Mouse (Mus musculus) heart, embryonic 14.5 days (tissue): ENCODE measurements around the gene 4930470P17Rik. TPM values are rescaled to one million over a fixed set of nuclear protein-coding genes. Genes with fewer than 3 reads are reported as not detected.
"Not testable (repeated sequence)": the region's sequence is repeated elsewhere in the genome, so short reads cannot be mapped to it uniquely, and the experiment has no call there.

Source experiments
- ATAC-seq: fragments of 200-750 bp; cut with Nextera tagmentation; 2 replicates; pipeline ENCODE4 v1.8.0; 2017; ENCODE audit warnings: low read depth, moderate TSS enrichment; ENCODE audit not compliant: insufficient number of reproducible peaks, insufficient read depth, low FRiP score
- H3K27ac ChIP-seq, 2 experiments: fragments of 200-500 bp in 1 of 2; fragments of 300-500 bp in 1 of 2; sonication (generic) in 1 of 2; replicated peaks in 1 of 2; 2 replicates each; pipeline ENCODE4 v1.5.1; 2012 to 2014; ENCODE audit warnings: low read depth in 2 of 2, low read length in 2 of 2, control low read depth in 1 of 2, mild to moderate bottlenecking in 1 of 2, mixed read lengths in 1 of 2; ENCODE audit not compliant: control insufficient read depth in 1 of 2, insufficient read depth in 1 of 2
- H3K27me3 ChIP-seq: fragments of 300-500 bp; sonication (generic); 2 replicates; pipeline ENCODE4 v1.6.1; 2014; ENCODE audit warnings: mild to moderate bottlenecking, low read length, control low read depth; ENCODE audit not compliant: control insufficient read depth, insufficient read depth
- H3K36me3 ChIP-seq: fragments of 300-500 bp; sonication (generic); 2 replicates; pipeline ENCODE4 v1.6.1; 2014; ENCODE audit warnings: mild to moderate bottlenecking, control low read depth, low read length, mixed read lengths; ENCODE audit not compliant: control insufficient read depth, insufficient read depth
- H3K4me1 ChIP-seq, 2 experiments: fragments of 200-500 bp in 1 of 2; fragments of 300-500 bp in 1 of 2; sonication (generic) in 1 of 2; 2 replicates each; pipeline ENCODE4 v1.6.1; 2012 to 2014; ENCODE audit warnings: low read length in 2 of 2, control low read depth in 1 of 2, mixed read lengths in 1 of 2; ENCODE audit not compliant: control insufficient read depth in 2 of 2, insufficient read depth in 2 of 2
- H3K4me2 ChIP-seq: fragments of 300-500 bp; sonication (generic); 2 replicates; pipeline ENCODE4 v1.6.1; 2014; ENCODE audit warnings: mild to moderate bottlenecking, low read length
- H3K4me3 ChIP-seq, 2 experiments: fragments of 200-500 bp in 1 of 2; fragments of 300-500 bp in 1 of 2; sonication (generic) in 1 of 2; 2 replicates each; pipeline ENCODE4 v1.5.1; 2012 to 2014; ENCODE audit warnings: low read length in 2 of 2, mild to moderate bottlenecking in 2 of 2, control low read depth in 1 of 2, low read depth in 1 of 2, moderate library complexity in 1 of 2; ENCODE audit not compliant: control insufficient read depth in 1 of 2, insufficient read depth in 1 of 2
- H3K9ac ChIP-seq: fragments of 300-500 bp; sonication (generic); 2 replicates; pipeline ENCODE4 v1.6.1; 2014; ENCODE audit warnings: mild to moderate bottlenecking, low read length
- H3K9me3 ChIP-seq: fragments of 300-500 bp; sonication (generic); 2 replicates; pipeline ENCODE4 v1.6.1; 2016; ENCODE audit warnings: low read length, control low read depth; ENCODE audit not compliant: control insufficient read depth
- WGBS: fragments of 180-500 bp; shearing (Covaris S2); extraction: QIAGEN DNeasy Blood & Tissue Kit; methylation state at CpG from one replicate; pipeline ENCODE4 v1.1.7; 2014; 5-methylcytosine and 5-hydroxymethylcytosine counted together
- polyA plus RNA-seq: library from polyadenylated mRNA; unstranded; fragments of >200 nt; fragmentation: Nextera tagmentation; extraction: Ambion mirVana; gene quantifications from 2 replicates; pipeline ENCODE4 v1.2.1, GENCODE M21; 2014

4930470P17Rik gene
- polyA plus RNA-seq, 1 experiment from 2014 or later = not detected

DNA sequence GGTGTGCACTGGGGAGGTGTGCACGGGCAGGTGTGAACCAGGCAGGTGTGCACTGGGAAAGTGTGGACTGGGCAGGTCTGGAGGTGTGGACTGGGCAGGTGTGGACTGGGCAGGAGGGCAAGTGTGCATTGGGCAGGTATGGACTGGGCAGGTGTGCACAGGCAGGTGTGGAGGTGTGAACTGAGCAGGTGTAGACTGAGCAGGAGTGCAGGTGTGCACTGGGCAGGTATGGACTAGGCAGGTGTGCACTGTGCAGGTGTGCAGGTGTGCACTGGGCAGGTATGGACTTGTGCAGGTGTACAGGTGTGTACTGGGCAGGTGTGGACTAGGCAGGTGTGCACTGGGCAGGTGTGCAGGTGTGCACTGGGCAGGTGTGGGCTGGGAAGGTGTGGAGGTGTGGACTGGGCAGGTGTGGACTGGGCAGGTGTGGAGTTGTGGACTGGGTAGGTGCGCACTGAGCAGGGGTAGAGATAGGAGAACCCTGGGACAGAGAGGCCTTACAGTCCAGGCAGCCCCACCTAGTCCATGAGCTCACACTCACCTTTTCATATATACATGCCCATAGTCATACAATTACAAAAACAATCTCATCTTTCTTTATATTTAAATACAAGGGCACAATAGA lies 31.3 kb upstream of the 4930470P17Rik start:
- Histone ChIP-seq H3K4me2 (no peak overlapping the region), H3K4me3 (no peak overlapping the region), H3K9me3 (peaks cover 8% of the 10 kb centered on the region), H3K4me1 (peaks cover 0 to 3% of the 10 kb centered on the region in 2 experiments; a peak in 1 of 4 replicates), H3K27ac (no peak overlapping the region), H3K27me3 (no peaks in the 10 kb centered on the region), H3K36me3 (no peaks in the 10 kb centered on the region), H3K9ac (no peak overlapping the region)
- no peak for ATAC-seq
- 92% methylated on average over 2 of the region's 2 CpGs for WGBS

DNA sequence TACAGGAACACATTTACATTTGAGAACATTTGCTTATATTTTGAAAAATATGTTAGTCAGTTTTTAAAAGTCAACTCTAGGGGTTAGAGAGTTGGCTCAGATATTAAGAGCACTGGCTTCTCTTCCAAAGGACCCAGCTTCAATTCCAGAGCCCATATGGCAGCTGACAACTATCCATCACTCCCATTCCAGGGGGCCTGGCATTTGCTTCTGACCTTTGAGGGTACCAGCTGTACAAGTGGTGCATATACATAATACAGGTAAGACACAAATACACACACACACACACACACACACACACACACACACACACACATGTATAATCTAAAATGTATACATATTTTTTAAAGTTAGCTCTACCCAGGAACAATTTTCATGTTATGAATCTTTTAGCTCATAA lies 30.6 kb upstream of the 4930470P17Rik start:
- peaks cover 8% of the 10 kb centered on the region for H3K9me3 ChIP-seq

DNA sequence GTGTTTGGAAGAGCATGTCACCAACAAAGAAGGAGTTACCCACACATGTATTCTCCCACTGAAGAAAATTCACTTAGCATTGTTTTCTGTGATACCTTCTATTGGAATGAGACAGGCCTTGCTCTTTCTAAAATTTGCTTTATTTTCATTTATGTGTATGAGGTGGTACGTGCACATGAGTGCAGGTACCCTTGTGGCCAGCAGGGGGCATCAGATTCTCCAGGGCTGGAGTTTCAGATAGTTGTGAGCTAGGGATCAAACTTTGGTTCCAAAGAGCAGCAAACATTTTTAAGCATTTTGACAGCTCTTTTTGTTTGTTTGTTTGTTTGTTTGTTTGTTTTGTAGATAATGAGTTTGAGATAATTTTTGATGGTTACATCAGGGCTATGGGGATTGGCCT lies 29.6 kb upstream of the 4930470P17Rik start:
- no peak for ATAC-seq
- Histone ChIP-seq H3K4me1 (peaks cover 0 to 3% of the 10 kb centered on the region in 2 experiments; a peak in 1 of 4 replicates), H3K27ac (no peak overlapping the region), H3K4me3 (no peak overlapping the region), H3K36me3 (no peaks in the 10 kb centered on the region), H3K9ac (no peak overlapping the region), H3K4me2 (no peak overlapping the region), H3K9me3 (peaks cover 8% of the 10 kb centered on the region), H3K27me3 (no peaks in the 10 kb centered on the region)
- 93% methylated on average over 1 of the region's 1 CpGs for WGBS

More for the DNA sequence above, 30.6 kb upstream of the 4930470P17Rik start:
- ATAC-seq = no peak
- no peak overlapping the region for H3K27ac ChIP-seq
- H3K9ac ChIP-seq = no peak overlapping the region
- H3K4me1 ChIP-seq = peaks cover 0 to 3% of the 10 kb centered on the region in 2 experiments; a peak in 1 of 4 replicates
- no peak overlapping the region for H3K4me2 ChIP-seq
- H3K27me3 ChIP-seq = no peaks in the 10 kb centered on the region
- H3K4me3 ChIP-seq = no peak overlapping the region
- H3K36me3 ChIP-seq = no peaks in the 10 kb centered on the region

DNA sequence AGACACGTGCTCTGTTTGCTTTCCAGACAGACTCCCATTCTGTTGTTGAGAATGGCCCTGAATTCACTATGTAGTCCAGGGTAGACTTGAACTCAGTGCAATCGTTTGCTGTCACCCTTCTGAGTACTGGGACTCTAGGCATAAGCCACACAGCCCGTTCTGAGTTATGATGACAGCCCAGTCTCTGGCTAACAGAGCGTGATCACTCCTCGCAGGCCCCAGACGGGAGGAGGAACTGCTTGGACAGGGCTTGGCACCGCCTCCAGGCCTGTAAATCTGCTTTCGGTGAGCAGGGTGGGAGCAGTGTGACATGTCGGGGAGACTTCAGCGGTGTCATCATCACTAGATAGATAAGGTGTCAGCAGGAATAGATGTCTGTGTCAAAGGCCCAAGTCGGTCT lies 28.7 kb upstream of the 4930470P17Rik start:
- no peak for ATAC-seq
- H3K9ac ChIP-seq = no peak overlapping the region
- H3K27me3 ChIP-seq = no peaks in the 10 kb centered on the region
- H3K9me3 ChIP-seq = peaks cover 8% of the 10 kb centered on the region
- H3K4me3 ChIP-seq = no peak overlapping the region
- H3K27ac ChIP-seq = no peak overlapping the region
- H3K4me1 ChIP-seq = peaks cover 0 to 3% of the 10 kb centered on the region in 2 experiments; a peak in 1 of 4 replicates
- WGBS = 49% methylated on average over 11 of the region's 11 CpGs
- no peaks in the 10 kb centered on the region for H3K36me3 ChIP-seq
- no peak overlapping the region for H3K4me2 ChIP-seq

DNA sequence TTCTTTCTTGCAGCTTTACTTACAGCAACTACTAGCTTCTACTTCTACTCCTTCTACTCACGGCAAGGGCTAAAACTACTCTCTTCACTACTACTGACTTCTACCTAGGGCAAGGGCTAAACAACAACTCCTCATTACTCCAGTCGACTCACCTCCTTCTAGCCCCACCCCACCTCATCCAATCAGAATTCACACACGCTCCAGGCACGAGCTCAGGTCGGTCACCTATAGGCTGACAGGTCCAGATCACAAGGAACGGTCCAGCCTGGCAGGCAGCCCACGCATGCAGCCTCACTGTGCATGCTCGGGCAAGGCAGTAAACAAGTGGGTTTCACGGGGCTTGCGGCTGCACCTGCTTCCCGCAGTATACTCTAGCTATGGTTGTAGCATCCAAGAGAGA lies 26.2 kb upstream of the 4930470P17Rik start:
- not testable (repeated sequence) for ATAC-seq, H3K4me1 ChIP-seq, H3K9ac ChIP-seq, H3K4me2 ChIP-seq, H3K27ac ChIP-seq, H3K9me3 ChIP-seq, H3K27me3 ChIP-seq, H3K36me3 ChIP-seq, H3K4me3 ChIP-seq
- 76% methylated on average over 11 of the region's 11 CpGs for WGBS

DNA sequence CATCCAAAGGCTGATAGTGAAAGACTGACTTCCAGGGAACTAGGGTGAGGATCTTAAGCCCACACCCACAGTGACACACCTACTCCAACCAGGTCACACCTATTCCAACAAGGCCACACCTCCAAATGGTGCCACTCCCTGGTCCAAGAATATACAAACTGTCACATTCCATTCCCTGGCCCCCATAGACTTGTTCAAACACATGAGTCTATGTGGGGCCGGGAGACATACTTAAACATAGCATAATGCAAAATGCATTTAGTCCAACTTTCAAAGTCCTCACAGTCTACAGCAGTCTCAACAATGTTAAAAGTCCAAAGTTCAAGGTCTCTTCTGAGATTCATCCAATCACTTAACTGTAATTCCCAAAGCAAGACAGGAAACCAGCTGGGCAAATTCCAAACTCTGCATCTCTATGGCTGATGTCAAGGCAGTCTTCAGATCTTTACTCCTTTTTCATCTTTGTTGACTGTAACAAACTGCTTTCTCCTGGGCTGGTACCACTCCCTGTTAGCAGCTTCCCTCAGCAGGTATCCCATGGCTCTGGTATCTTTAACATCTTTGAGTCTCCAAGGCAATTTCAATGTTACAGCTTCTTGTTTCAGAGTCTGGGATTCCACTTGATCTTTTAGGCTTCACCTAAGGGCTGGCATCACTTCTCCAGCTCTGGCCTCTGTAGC lies 22.5 kb upstream of the 4930470P17Rik start:
- not testable (repeated sequence) for H3K27ac ChIP-seq, H3K4me3 ChIP-seq, H3K9ac ChIP-seq, H3K4me1 ChIP-seq, H3K4me2 ChIP-seq, H3K36me3 ChIP-seq, H3K9me3 ChIP-seq, ATAC-seq, H3K27me3 ChIP-seq
- 84% methylated on average over 1 of the region's 1 CpGs for WGBS

DNA sequence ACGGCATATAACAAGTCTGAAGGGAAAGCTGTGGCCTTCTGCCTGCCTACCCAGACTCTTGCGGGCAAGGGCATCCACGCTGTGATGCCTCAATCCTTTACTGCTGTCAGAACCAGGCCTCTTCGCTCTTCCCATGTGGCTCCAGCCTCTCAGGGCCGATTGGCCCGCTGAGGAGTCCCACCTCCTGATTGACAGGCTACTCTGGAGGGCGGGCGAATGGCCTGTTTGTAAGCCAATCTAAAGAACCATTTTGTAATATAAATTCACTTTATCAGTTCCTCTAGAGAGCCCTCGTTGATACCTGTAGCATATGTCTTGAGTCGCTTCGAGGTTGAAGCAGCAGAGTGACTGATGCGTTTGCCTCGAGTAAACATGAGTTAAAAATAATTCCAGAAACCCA lies 21.2 kb upstream of the 4930470P17Rik start:
- H3K36me3 ChIP-seq = no peaks in the 10 kb centered on the region
- no peaks in the 10 kb centered on the region for H3K9me3 ChIP-seq
- no peaks in the 10 kb centered on the region for H3K27me3 ChIP-seq
- H3K27ac ChIP-seq = no peak overlapping the region
- no peak overlapping the region for H3K4me3 ChIP-seq
- H3K4me2 ChIP-seq = no peak overlapping the region
- no peak for ATAC-seq
- WGBS = 83% methylated on average over 13 of the region's 13 CpGs
- no peaks in the 10 kb centered on the region for H3K4me1 ChIP-seq
- H3K9ac ChIP-seq = no peak overlapping the region
